Mouse (Mus musculus) limb, embryonic 15.5 days (tissue): ENCODE results near the gene Btk. TPM values are rescaled to one million over a fixed set of nuclear protein-coding genes. Genes with fewer than 3 reads are reported as not detected.
"Not testable (repeated sequence)": the region's sequence is repeated elsewhere in the genome, so short reads cannot be mapped to it uniquely, and the experiment has no call there.

ENCODE experiments used
- ATAC-seq: fragments of 200-750 bp; cut with Nextera tagmentation; 2 replicates; pipeline ENCODE4 v1.8.0; 2017; ENCODE audit warnings: low read depth, moderate TSS enrichment; ENCODE audit not compliant: insufficient number of reproducible peaks, low FRiP score, low TSS enrichment
- H3K27ac ChIP-seq: fragments of 300-500 bp; sonication (generic); 2 replicates; pipeline ENCODE4 v1.5.1; 2015; ENCODE audit warnings: moderate library complexity, mild to moderate bottlenecking, inconsistent platforms
- H3K27me3 ChIP-seq: fragments of 300-500 bp; sonication (generic); 2 replicates; pipeline ENCODE4 v1.6.1; 2015; ENCODE audit warnings: inconsistent platforms
- H3K36me3 ChIP-seq: fragments of 300-500 bp; sonication (generic); 2 replicates; pipeline ENCODE4 v1.6.1; 2015; ENCODE audit warnings: inconsistent platforms
- H3K4me1 ChIP-seq: fragments of 300-500 bp; sonication (generic); 2 replicates; pipeline ENCODE4 v1.6.1; 2015; ENCODE audit warnings: inconsistent platforms
- H3K4me2 ChIP-seq: fragments of 300-500 bp; sonication (generic); 2 replicates; pipeline ENCODE4 v1.6.1; 2015; ENCODE audit warnings: mild to moderate bottlenecking, inconsistent platforms
- H3K4me3 ChIP-seq: fragments of 300-500 bp; sonication (generic); 2 replicates; pipeline ENCODE4 v1.5.1; 2015; ENCODE audit warnings: mild to moderate bottlenecking, inconsistent platforms
- H3K9ac ChIP-seq: fragments of 300-500 bp; sonication (generic); 2 replicates; pipeline ENCODE4 v1.6.1; 2015; ENCODE audit warnings: inconsistent platforms
- H3K9me3 ChIP-seq: fragments of 300-500 bp; sonication (generic); 2 replicates; pipeline ENCODE4 v1.6.1; 2016; ENCODE audit warnings: inconsistent platforms
- WGBS: fragments of 180-500 bp; shearing (Covaris S2); methylation state at CpG from one replicate; pipeline ENCODE4 v1.1.7; 2015; 5-methylcytosine and 5-hydroxymethylcytosine counted together
- polyA plus RNA-seq: library from polyadenylated mRNA; unstranded; fragments of >200 nt; fragmentation: Nextera tagmentation; extraction: Ambion mirVana; gene quantifications from 2 replicates; pipeline ENCODE4 v1.2.1, GENCODE M21; 2015

Btk gene
- polyA plus RNA-seq, 1 experiment from 2014 or later: 3.4 TPM

GRCm38 (mm10) chrX:134577896-134578295 lies 5.5 kb downstream of the Btk start:
- no peaks in the 10 kb centered on the region for H3K36me3 ChIP-seq
- H3K9ac ChIP-seq: no peak overlapping the region
- H3K27ac ChIP-seq: no peak overlapping the region
- H3K4me3 ChIP-seq: no peak overlapping the region
- WGBS: 76% methylated on average over 4 of the region's 4 CpGs
- H3K4me1 ChIP-seq: no peaks in the 10 kb centered on the region
- no peak overlapping the region for H3K4me2 ChIP-seq
- no peaks in the 10 kb centered on the region; the same call in 1 of the 2 replicates for H3K27me3 ChIP-seq
- H3K9me3 ChIP-seq: no peaks in the 10 kb centered on the region
- no peak for ATAC-seq

GRCm38 (mm10) chrX:134566536-134567222 lies 16.7 kb downstream of the Btk start:
- Histone ChIP-seq H3K9me3 (no peaks in the 10 kb centered on the region), H3K4me2 (no peak overlapping the region), H3K27ac (no peak overlapping the region), H3K9ac (no peak overlapping the region), H3K4me3 (no peak overlapping the region), H3K27me3 (no peaks in the 10 kb centered on the region; the same call in 1 of the 2 replicates), H3K36me3 (no peaks in the 10 kb centered on the region), H3K4me1 (no peaks in the 10 kb centered on the region)
- 81% methylated on average over 8 of the region's 8 CpGs for WGBS
- ATAC-seq: no peak

GRCm38 (mm10) chrX:134564326-134564725 lies 19.0 kb downstream of the Btk start:
- H3K36me3 ChIP-seq: no peaks in the 10 kb centered on the region
- 84% methylated on average over 4 of the region's 4 CpGs for WGBS

GRCm38 (mm10) chrX:134554425-134554824 lies 28.9 kb downstream of the Btk start:
- 74% methylated on average over 6 of the region's 6 CpGs for WGBS
- ATAC-seq: no peak

More at GRCm38 (mm10) chrX:134564326-134564725, 19.0 kb downstream of the Btk start:
- Histone ChIP-seq H3K9me3 (no peaks in the 10 kb centered on the region), H3K9ac (no peak overlapping the region), H3K27me3 (no peaks in the 10 kb centered on the region), H3K27ac (no peak overlapping the region), H3K4me2 (no peak overlapping the region), H3K4me1 (no peaks in the 10 kb centered on the region), H3K4me3 (no peak overlapping the region)
- no peak for ATAC-seq

GRCm38 (mm10) chrX:134553326-134553725 lies 30.0 kb downstream of the Btk start:
- H3K9ac ChIP-seq: no peak overlapping the region
- no peaks in the 10 kb centered on the region for H3K27me3 ChIP-seq
- no peak overlapping the region for H3K27ac ChIP-seq
- no peaks in the 10 kb centered on the region for H3K36me3 ChIP-seq
- no peaks in the 10 kb centered on the region for H3K9me3 ChIP-seq
- no peak overlapping the region for H3K4me2 ChIP-seq
- 89% methylated on average over 4 of the region's 4 CpGs for WGBS
- ATAC-seq: no peak
- H3K4me1 ChIP-seq: no peaks in the 10 kb centered on the region
- H3K4me3 ChIP-seq: no peak overlapping the region

More at GRCm38 (mm10) chrX:134554425-134554824, 28.9 kb downstream of the Btk start:
- no peak overlapping the region for H3K4me2 ChIP-seq
- no peak overlapping the region for H3K27ac ChIP-seq
- no peak overlapping the region for H3K4me3 ChIP-seq
- H3K36me3 ChIP-seq: no peaks in the 10 kb centered on the region
- no peaks in the 10 kb centered on the region for H3K9me3 ChIP-seq
- H3K4me1 ChIP-seq: no peaks in the 10 kb centered on the region
- no peaks in the 10 kb centered on the region for H3K27me3 ChIP-seq
- no peak overlapping the region for H3K9ac ChIP-seq

GRCm38 (mm10) chrX:134550903-134551302 lies 32.5 kb downstream of the Btk start:
- H3K36me3 ChIP-seq: no peaks in the 10 kb centered on the region
- H3K27me3 ChIP-seq: no peaks in the 10 kb centered on the region
- no peak overlapping the region for H3K4me2 ChIP-seq
- no peak overlapping the region for H3K9ac ChIP-seq
- no peak overlapping the region for H3K4me3 ChIP-seq
- H3K4me1 ChIP-seq: no peaks in the 10 kb centered on the region
- no peak overlapping the region for H3K27ac ChIP-seq
- no peak for ATAC-seq
- no peaks in the 10 kb centered on the region for H3K9me3 ChIP-seq
- 18% methylated on average over 5 of the region's 5 CpGs for WGBS

GRCm38 (mm10) chrX:134547330-134547729 lies 36.0 kb downstream of the Btk start:
- no peak overlapping the region for H3K9ac ChIP-seq
- 89% methylated on average over 4 of the region's 4 CpGs for WGBS
- ATAC-seq: no peak
- H3K27ac ChIP-seq: no peak overlapping the region
- H3K4me2 ChIP-seq: no peak overlapping the region
- H3K4me1 ChIP-seq: no peaks in the 10 kb centered on the region
- H3K4me3 ChIP-seq: no peak overlapping the region
- no peaks in the 10 kb centered on the region for H3K36me3 ChIP-seq
- no peaks in the 10 kb centered on the region for H3K9me3 ChIP-seq
- no peaks in the 10 kb centered on the region for H3K27me3 ChIP-seq

GRCm38 (mm10) chrX:134541955-134542308 lies 41.4 kb downstream of the Btk start:
- no peaks in the 10 kb centered on the region for H3K27me3 ChIP-seq
- H3K4me2 ChIP-seq: peak overlapping the region; percentile 33
- no peaks in the 10 kb centered on the region for H3K36me3 ChIP-seq
- WGBS: 23% methylated on average over 6 of the region's 6 CpGs
- no peaks in the 10 kb centered on the region for H3K4me1 ChIP-seq
- peak overlapping the region; percentile 89 for H3K27ac ChIP-seq
- H3K4me3 ChIP-seq: peak overlapping the region; percentile 53
- no peaks in the 10 kb centered on the region for H3K9me3 ChIP-seq
- no peak for ATAC-seq
- H3K9ac ChIP-seq: no peak overlapping the region

GRCm38 (mm10) chrX:134541145-134541954 lies 42.0 kb downstream of the Btk start, which contains the start of gene Timm8a1:
Gene Timm8a1 (minus strand): TSS chrX:134541865.
- no peaks in the 10 kb centered on the region for H3K9me3 ChIP-seq
- H3K4me3 ChIP-seq: peak within 1 kb of the TSS; percentile 53
- H3K27me3 ChIP-seq: no peaks in the 10 kb centered on the region
- H3K4me1 ChIP-seq: no peaks in the 10 kb centered on the region
- peak within 1 kb of the TSS; percentile 50 for H3K4me2 ChIP-seq
- WGBS: 9% methylated on average over 50 of the region's 61 CpGs
- H3K36me3 ChIP-seq: 0 out of 2 replicates have a peak, but pooled peaks cover 2% of the 10 kb centered on the region
- peak within 1 kb of the TSS; percentile 89 for H3K27ac ChIP-seq
- H3K9ac ChIP-seq: peak within 1 kb of the TSS; percentile 33; the same call in 1 of the 2 replicates
- ATAC-seq: peak; percentile 85

- Histone ChIP-seq H3K27me3 (no peaks in the 10 kb centered on the region), H3K9me3 (no peaks in the 10 kb centered on the region), H3K4me3 (peak overlapping the region; percentile 53), H3K4me1 (no peaks in the 10 kb centered on the region), H3K36me3 (peaks cover 5% of the 10 kb centered on the region; the same call in 1 of the 2 replicates), H3K4me2 (peak overlapping the region; percentile 50), H3K9ac (peak overlapping the region; percentile 33; the same call in 1 of the 2 replicates), H3K27ac (peak overlapping the region; percentile 65)
- no peak for ATAC-seq
- WGBS: 30% methylated on average over 12 of the region's 12 CpGs
Observed at GRCm38 (mm10) chrX:134540414-134541135, 42.8 kb downstream of the Btk start.

GRCm38 (mm10) chrX:134539795-134540194 lies 43.6 kb downstream of the Btk start:
- not testable (repeated sequence) for H3K27ac ChIP-seq, H3K9me3 ChIP-seq, H3K27me3 ChIP-seq, ATAC-seq, H3K4me1 ChIP-seq, H3K9ac ChIP-seq, H3K36me3 ChIP-seq, H3K4me3 ChIP-seq, H3K4me2 ChIP-seq
- 82% methylated on average over 10 of the region's 10 CpGs for WGBS
